Mouse (Mus musculus) monocyte, adult 2 months (primary cell): ENCODE results near the gene Nup43.

Experiments used
- DNase-seq, 2 experiments: peaks; one replicate each; pipeline ENCODE4 v3.0.0; 2022; ENCODE audit warnings: low spot score in 2 of 2, low read depth in 1 of 2

Gene Nup43

GRCm38 (mm10) chr10:7682249-7682648 lies 14.9 kb downstream of the Nup43 start:
- DNase-seq = no peak

GRCm38 (mm10) chr10:7686902-7687301 lies 19.6 kb downstream of the Nup43 start:
- DNase-seq = no peak

- no peak for DNase-seq
Observed at GRCm38 (mm10) chr10:7695286-7695685, 28.0 kb downstream of the Nup43 start.

GRCm38 (mm10) chr10:7700120-7700519 lies 32.8 kb downstream of the Nup43 start:
- DNase-seq = no peak

- no peak for DNase-seq
Observed at GRCm38 (mm10) chr10:7702586-7702985, 35.3 kb downstream of the Nup43 start.

GRCm38 (mm10) chr10:7710121-7710520 lies 42.8 kb downstream of the Nup43 start:
- DNase-seq = no peak

- no peak for DNase-seq
Observed at GRCm38 (mm10) chr10:7712506-7712905, 45.2 kb downstream of the Nup43 start.

GRCm38 (mm10) chr10:7715056-7715455 lies 47.8 kb downstream of the Nup43 start:
- DNase-seq = no peak

GRCm38 (mm10) chr10:7725751-7726500 lies 58.6 kb downstream of the Nup43 start, which contains the start of gene Katna1:
TSS of gene Katna1 (plus strand) at chr10:7726000.
- peak; percentile 86 to 93 for DNase-seq

- no peak for DNase-seq
Observed at GRCm38 (mm10) chr10:7726501-7726812, 59.2 kb downstream of the Nup43 start.

- no peak for DNase-seq
Observed at GRCm38 (mm10) chr10:7727011-7727410, 59.7 kb downstream of the Nup43 start.
